Mouse (Mus musculus) liver (tissue): ENCODE data around the gene Raet1e.
A peak's percentile ranks its signal among the peaks of the same experiment; 100 is the strongest.
"Not testable (repeated sequence)": the region's sequence is repeated elsewhere in the genome, so short reads cannot be mapped to it uniquely, and the experiment has no call there.

Experiments used
- DNase-seq: peaks from one replicate; pipeline ENCODE4 v3.0.0-alpha.2; 2020; ENCODE audit warnings: mixed read lengths

Gene Raet1e

DNA sequence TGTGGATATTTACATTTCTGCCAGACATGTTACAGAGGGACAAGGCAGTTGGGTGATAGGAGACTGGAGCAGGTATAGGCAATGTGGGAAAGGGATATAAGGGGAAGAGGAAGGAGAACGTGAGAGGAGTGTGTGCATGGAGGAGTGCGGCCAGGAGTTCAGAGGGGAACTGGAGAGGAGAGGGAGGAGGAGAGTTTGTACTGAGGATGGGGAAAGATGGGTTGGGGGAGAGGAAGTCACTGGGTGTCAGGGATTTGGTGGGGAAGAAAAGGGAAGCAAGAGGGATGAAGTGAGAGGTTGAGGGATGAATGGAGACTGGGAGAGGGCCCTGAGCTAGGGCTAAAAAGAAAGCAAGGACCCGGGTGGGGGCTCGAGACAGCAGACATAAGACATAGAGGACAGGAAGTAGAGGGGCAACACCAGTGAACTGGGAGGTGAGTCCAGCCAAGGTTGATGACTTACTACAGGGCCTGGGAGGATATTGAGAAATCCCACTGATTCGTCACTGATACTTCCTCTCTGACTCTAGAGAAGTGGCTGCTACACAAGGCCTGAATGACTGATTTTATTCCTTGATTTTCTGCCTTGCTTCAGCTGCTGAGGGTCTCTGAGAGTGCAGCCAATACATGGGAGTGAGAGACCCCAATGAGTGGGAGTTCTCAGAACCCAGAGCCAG lies 7.1 kb downstream of the Raet1e start:
- DNase-seq: not testable (repeated sequence)

DNA sequence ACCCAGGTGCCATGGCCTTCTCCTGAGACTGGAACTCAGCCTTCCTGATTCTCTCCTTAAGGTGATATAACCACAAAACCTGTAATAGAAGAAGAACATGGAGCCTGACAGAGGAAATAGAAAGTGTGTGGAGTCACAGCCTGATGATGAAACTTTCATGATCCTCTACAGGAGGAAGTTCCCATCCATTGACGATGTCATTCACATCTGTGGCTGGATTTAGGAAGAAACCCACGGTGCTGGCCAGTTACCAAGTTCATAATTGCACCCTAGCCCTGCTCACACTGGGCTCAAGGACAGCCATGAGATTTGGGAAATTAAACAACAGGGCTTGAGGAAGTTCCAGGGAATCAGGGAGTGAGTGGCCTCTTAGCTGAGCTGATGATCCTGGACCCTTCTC lies 7.7 kb downstream of the Raet1e start:
- DNase-seq: not testable (repeated sequence)

- DNase-seq: not testable (repeated sequence)
Measured at GRCm38 (mm10) chr10:22167061-22167460, 8.7 kb downstream of the Raet1e start.

DNA sequence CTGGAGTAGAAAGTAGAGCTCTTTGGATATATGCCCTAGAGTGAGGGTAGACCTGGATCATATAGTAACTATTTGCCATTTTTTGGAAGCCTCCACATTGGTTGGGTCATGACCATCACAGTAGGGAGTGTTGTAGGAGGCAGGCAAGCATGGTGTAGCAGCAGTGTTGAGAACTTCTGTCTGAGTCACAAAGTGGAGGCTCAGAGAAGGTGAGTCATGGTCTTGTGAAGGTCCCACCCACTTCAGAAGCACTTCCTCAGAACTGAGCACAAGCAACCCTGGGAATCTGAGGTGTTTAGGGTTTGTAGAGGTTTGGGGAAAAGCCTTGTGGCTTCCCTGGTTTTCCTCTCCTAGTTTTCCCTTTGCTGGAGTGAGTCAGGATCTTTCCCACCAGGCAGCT lies 10.7 kb downstream of the Raet1e start:
- not testable (repeated sequence) for DNase-seq

DNA sequence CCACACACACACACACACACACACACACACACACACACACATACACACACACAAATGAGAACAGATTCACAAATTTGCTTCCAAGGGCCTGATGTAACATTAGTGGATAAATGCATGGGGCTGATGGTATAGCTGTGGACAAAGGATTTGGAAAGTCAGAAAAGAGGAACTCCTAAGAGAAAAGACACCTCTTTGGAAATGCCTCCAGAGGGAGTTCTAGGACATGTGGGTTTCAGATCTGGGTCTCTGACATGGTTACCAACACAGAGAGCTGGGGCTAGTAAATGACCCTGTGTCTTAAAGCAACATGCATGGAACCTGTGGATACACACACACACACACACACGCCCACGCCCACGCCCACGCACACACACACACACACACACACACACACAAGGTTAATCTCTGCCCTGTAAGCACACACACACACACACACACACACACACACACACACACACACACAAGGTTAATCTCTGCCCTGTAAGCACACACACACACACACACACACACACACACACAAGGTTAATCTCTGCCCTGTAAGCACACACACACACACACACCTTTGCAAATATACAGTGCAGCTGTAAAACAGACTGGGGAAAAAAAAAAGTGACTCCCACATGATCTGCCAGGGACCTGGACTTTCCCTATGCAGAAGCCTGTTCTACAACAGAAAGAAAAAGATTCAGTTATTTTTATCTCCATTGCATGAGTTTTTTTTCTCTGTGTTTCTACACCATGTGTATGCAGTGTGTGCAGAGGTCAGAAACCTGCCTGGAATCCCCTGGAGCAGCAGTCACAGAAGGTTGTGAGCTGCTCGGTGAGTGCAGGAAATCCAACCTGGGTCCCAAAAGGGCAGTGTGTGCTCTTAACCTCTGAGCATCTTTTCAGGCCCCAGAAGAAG lies 14.3 kb downstream of the Raet1e start:
- DNase-seq: not testable (repeated sequence)

GRCm38 (mm10) chr10:22173335-22174189 lies 15.2 kb downstream of the Raet1e start:
- DNase-seq: not testable (repeated sequence)

DNA sequence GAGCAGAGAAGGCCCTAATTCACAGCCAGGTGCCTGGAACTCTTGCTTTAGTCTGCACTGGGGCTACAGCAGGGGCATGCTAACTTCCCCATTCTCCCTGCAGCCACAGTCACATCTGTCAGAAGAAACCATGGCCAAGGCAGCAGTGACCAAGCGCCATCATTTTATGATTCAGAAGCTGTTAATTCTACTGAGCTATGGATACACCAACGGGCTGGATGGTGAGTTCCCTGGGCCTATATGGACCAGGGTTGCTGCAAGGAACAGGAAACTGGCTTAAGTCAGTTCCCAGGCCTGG lies 15.8 kb downstream of the Raet1e start:
- DNase-seq: not testable (repeated sequence)

DNA sequence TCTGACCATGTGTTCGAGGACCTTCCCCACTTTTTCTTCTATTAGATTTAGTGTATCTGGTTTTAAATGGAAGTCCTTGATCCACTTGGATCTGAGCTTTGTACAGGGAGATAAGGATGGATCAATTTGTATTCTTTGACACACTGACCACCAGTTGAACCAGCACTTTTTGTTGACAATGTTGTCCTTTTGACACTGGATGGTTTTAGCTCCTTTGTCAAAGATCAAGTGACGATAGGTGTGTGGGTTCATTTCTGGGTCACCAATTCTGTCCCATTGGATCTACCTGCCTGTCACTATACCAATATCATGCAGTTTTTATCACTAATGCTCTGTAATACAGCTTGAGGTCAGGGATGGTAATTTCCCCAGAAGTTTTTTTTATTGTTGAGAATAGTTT lies 18.1 kb downstream of the Raet1e start:
- not testable (repeated sequence) for DNase-seq

DNA sequence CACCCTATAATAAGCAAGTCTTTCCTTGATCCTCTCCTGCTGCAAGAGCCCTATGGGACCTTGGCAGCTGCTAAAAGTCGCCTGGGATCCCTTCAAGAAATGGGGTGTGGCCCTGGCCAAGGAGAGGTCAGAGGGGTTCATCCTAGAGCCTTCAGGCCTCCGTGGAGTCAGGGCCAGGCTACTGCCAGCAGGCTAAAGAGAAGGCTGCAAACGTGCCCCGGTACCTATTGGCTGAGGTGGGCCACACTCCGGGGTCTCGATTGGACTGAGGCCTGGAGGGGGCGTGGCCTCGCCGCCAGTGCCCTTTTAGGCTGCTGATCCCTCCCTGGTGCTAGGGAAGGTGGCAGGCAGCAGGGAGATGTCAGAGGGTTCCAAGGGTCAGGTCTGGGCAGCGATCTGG lies 32.7 kb downstream of the Raet1e start:
- not testable (repeated sequence) for DNase-seq

GRCm38 (mm10) chr10:22201352-22201751 lies 43.0 kb downstream of the Raet1e start:
- DNase-seq: not testable (repeated sequence)

DNA sequence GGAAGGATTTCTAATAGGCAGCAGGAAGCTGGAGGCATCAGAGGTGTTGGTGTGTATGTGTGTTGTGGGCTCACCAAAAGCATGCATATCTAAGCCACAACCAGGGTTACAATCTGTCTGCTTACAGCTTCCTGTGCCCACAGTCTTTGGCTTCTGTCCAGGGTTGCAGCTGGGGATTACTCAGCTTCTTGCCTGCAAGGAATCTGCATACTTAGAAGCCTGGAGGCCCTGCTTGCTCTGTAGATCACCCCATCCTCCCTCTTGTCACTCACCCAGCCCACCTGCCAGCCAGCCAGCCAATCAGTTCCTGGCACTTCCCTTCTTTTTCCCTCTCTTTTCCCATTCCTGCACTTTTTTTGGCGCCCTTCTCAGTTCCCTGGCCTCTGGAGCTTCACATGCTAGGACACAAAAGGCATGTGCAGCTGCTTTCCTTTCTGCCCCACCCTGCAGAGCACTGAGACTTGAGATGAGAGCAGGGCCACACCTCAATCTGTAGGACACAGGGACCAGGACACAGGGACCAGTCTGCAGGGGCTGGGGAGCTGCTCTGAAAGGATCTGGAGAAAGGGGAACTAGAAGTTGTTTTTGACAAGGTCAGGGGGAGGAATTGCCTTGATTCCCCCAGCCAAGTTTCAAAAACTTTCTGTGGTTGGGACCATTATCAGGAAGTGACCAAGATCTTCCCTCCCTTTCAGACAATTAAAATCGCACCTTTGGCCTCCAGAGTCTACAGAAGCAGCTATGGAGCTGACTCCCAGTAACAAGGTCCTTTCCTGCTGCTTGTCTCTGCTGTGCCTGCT lies 44.6 kb downstream of the Raet1e start:
- not testable (repeated sequence) for DNase-seq

- not testable (repeated sequence) for DNase-seq
Measured at GRCm38 (mm10) chr10:22206443-22206842, 48.1 kb downstream of the Raet1e start.

GRCm38 (mm10) chr10:22212012-22212696 lies 53.8 kb downstream of the Raet1e start:
- peak; percentile 13 for DNase-seq

DNA sequence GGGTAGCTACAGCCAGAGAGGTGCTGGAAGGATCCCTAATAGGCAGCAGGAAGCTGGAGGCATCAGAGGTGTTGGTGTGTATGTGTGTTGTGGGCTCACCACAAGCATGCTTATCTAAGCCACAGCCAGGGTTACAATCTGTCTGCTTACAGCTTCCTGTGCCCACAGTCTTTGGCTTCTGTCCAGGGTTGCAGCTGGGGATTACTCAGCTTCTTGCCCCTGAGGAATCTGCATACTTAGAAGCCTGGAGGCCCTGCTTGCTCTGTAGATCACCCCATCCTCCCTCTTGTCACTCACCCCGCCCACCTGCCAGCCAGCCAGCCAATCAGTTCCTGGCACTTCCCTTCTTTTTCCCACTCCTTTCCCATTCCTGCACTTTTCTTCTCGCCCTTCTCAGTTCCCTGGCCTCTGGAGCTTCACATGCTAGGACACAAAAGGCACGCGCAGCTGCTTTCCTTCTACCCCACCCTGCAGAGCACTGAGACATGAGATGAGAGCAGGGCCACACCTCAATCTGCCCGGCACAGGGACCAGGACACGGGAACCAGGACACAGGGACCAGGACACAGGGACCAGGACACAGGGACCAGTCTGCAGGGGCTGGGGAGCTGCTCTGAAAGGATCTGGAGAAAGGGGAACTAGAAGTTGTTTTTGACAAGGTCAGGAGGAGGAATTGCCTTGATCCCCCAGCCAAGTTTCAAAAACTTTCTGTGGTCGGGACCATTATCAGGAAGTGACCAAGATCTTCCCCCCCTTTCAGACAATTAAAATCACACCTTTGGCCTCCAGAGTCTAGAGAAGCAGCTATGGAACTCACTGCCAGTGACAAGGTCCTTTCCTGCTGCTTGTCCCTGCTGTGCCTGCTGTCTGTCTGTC lies 65.3 kb downstream of the Raet1e start:
- DNase-seq: not testable (repeated sequence)

DNA sequence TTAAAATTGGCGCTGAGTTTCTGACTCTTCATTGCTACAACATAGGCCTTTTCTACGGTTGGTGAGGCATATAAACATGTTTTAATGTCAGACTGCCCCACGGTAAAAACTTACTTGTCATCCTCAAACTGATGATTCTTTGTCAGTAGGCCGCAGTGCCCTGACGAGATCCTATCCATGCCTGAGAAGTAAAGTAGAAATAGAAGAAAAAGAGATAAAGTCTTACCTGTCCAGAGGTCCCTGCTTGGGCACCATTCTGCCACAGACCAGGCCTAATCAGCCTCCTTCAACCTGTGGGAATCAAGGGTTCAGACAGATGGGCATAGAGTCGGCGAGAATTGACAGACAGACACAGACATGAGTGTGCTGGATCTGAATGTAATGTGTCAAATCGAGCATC lies 106.7 kb downstream of the Raet1e start:
- no peak for DNase-seq

GRCm38 (mm10) chr10:22270879-22271786 lies 112.8 kb downstream of the Raet1e start:
- DNase-seq: not testable (repeated sequence)

- DNase-seq: not testable (repeated sequence)
Measured at GRCm38 (mm10) chr10:22272914-22273683, 114.7 kb downstream of the Raet1e start.

GRCm38 (mm10) chr10:22273684-22274305 lies 115.4 kb downstream of the Raet1e start:
- no peak for DNase-seq
